Mouse (Mus musculus) erythroid progenitor cell, adult 5-6 weeks (primary cell): ENCODE data around the gene Mitf. TPM values are rescaled to one million over a fixed set of nuclear protein-coding genes. Genes with fewer than 3 reads are reported as not detected.

Experiments used
- ATAC-seq: replicated peaks from 2 replicates; pipeline ENCODE4 v1.8.0; 2016; ENCODE audit warnings: moderate number of reproducible peaks, mild to moderate bottlenecking, moderate TSS enrichment, inconsistent platforms; ENCODE audit not compliant: poor library complexity, low FRiP score, severe bottlenecking
- total RNA-seq, 2 experiments: library from RNA; stranded (forward) in 1 of 2; stranded (reverse) in 1 of 2; fragments of 150-400 nt in 1 of 2; fragments of 186-747, 209-891 nt in 1 of 2; gene quantifications; 2 replicates each; pipeline versions ENCODE4 v1.2.3 to v1.2.4; 2015 to 2017; ENCODE audit warnings: low replicate concordance in 2 of 2

Mitf gene
- total RNA-seq, 2 experiments from 2014 or later: 3.6 TPM; not detected in 1

DNA sequence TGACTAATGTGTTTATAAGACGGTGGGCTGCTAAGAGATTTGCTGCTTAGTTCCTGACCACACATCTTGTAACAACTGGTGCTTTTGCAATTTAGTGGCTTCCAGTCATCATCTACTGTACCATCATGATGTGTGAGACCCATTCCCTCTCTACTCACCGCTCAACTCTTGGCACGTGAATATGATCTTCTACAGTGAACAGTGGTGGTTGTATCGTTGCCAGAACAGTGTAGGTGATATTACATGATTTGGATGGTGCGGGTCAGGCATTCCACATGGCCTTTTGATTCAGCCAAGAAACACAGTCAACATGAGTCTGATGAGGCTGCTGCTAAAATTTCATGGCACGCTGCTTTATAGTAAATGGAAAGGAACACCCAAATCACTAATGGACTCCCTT lies 114.7 kb downstream of the Mitf start:
- ATAC-seq: no peak

DNA sequence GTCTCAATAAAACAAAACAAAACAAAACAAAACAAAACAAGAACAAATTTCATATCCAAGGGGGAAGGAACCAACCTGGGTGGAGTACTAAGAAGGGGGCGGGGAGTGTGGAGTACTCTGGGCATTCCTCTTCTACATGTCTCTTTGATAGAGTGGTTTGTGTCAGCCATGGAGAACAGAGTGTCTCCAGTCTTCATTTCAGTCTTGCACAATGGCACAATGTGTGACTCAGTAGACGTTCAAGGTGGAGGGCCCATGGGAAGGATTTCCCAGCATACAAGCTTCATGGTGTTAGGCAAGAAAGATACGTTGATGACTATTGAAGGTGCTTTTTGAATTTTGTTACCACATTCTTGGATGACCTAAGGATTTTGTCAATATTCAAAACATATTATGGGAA lies 117.4 kb downstream of the Mitf start:
- no peak for ATAC-seq

DNA sequence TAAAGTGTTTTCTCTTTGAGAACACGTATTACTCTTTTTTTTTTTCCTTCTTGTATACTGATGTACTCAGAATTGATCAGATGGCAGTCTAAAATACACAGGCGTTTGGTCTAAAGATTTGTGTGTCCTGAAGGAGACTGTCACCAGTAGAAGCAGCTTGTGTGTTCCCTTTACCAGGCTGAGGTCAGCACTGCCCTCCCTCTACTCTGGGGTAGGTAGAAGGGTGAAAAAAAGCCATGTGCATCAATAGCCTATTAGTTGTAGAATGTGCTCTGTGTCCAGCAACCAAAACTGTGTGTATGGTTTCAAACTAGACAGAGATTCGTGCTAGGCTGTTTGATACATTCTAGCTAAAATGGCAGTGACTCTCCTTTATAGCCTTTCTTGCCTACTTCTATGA lies 122.2 kb downstream of the Mitf start:
- ATAC-seq: no peak

DNA sequence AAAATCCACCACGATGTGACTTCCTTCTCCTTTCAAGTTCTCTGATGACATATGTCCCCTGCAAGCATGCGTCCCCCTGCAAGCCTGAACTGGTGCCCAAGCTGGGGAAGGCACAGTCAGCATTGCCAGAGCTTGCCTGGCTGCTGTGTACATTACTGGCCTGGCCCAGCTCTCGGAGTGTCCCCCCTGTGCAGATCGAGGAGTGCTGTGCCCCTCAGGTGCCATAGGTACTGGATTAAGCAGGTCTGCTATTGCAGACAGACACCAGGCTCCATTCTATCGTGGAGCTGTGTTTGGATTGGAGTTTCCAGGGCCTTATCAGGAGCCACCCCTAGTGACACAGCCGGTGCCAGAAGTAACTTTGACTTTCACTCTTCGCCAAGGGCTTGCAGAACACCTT lies 122.6 kb downstream of the Mitf start:
- no peak for ATAC-seq

DNA sequence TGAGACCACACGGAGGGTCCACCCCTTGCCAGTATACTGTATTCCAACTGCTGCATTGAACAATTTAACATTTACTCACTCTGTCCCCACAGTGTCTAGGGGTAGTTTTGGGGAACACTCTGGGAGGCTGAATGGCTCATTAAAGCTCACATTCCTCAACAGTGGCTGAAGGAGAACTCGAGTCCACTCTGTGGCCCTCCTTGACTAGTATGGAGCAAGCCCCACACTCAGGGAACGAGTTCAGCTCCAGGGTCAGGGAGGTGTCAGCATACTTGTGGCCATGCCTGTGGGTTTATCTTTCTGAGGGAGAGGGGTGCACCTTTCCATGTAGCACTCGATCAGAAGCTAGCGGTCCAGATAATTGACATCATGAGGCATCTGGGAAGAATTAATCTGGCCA lies 130.3 kb downstream of the Mitf start:
- no peak for ATAC-seq

DNA sequence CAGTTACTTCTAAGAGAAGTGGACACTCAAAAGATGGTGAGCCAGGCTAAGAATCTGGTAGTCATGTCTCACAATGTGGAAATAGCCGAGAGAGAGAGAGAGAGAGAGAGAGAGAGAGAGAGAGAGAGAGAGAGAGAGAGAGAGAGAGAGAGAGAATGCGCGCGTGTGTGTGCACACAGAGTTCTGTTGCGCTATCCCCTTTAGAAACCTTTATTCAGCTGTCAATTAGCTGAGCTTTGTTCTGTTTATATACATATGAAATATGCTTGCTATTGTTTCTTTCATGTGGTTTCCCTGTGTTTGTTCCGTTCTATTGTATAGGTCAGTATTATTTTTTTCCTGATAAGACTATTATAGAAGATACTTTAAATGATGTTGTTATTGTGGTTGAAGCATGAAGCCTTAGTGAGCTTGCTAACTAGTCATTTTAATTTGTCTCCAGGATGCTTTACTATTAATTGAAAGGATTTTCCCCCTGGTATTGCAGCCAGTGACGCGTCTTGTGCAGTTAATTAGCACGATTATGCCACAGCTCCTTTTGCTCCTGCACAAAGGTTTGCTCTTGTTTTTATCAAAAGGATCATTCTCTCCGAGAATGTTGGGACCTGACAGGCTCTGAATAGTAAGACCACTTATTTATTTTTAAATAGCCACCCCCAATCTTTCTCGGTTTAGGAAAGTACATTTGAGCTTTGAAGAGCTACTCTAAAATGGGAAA lies 131.2 kb downstream of the Mitf start:
- no peak for ATAC-seq

DNA sequence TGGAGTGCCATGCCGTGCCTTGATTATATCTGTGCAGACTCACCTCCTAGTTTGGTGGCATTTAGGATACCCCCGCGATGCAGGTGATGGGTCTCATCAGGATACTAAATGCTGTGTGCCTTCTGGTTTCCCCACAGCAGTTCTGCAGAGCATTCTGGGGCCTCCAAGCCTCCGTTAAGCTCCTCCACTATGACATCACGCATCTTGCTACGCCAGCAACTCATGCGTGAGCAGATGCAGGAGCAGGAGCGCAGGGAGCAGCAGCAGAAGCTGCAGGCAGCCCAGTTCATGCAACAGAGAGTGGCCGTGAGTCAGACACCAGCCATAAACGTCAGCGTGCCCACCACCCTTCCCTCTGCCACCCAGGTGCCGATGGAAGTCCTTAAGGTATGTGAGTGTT lies 134.1 kb downstream of the Mitf start:
- no peak for ATAC-seq

DNA sequence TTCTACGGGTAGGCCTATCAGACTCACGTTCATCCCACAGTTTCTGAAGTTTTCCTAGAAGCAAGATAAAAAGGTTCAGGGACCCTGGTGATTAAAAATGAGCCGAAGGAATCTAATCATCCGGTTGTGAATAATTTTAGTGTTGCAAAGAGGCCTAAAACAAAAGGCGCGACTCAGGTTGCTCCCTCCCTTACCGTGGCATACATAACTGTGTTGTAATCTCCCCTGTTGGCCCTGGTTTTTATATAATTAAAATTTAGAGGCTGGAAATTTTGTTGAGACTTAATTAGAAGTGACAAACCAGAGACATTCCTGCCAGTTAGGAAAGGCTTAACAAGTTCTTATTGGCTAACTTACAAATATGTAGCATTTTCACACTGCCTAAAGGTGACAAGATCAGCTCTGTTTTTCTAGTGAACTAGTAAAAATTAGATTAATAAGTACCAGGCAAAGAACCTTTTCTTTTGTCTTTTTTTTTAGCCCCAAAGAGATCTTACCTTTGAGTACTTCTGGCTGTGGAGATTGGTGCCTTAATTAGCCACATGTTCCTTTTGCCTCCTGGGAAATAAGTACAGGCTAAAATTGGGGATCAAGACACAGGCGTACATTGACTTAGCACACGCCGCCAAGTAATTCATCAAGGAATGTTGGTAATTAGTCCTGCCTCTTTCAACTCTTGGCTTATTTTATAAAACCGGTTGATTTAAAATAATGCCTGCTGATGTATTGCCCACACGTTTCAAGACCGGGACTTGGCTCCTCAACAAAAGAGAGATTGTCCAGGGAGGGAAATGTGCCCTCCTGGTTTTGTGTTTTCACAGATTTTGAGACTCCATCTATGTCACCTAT lies 143.4 kb downstream of the Mitf start:
- ATAC-seq: no peak

DNA sequence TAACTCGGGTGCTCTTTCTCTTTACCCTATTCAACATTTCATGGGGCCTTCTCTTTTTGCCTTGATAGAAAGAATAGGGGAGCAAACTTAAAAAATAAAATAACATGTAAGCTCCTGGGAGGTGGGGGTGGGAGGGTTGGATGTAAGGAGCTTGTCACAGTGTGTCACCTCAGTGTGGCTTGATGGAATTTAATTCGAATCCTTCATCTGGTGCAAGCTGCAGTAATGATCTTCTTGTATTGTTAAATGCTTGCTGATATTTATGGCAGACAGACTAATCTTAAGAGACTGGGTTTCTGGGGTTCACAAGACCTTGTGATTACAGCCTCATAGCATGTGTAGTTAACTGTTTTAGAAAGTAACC lies 144.0 kb downstream of the Mitf start:
- no peak for ATAC-seq

DNA sequence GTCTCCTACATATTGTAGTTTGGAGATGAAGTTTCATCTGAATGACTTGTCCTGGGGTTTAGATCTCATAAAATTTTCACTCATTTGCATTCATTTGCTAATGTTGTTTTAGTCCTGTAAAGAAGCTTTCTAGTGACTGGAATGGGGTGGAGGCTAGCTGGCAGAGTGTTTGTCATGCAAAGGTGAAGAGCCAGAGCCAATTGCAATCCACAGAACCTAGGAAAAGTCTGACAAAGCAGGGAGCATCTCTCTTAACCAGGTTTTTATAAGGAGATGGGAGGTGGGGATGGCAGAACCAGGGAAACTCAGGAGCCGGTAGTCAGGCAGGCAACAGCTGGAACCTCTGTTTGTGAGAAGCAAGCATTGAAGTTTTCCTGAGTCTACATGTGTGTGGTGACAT lies 144.9 kb downstream of the Mitf start:
- no peak for ATAC-seq

DNA sequence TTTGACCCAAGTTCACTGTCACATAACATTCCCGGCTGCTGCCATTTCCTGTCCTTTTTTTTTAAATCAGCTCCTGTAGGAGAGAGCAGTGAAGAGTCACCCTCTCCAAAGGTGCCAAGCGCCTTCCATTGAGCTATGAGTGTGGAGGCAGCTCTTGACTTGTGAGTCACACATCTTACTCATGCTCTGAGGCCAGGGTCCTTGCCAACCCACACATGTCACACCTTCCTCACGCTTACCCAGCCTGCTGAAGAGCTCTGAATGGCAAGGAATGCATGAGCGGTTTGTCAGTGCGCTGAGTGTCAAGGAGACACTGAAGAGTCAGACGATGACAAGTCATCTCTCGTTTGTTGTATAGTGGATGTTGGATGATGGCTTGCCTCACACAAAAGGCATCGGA lies 146.0 kb downstream of the Mitf start:
- no peak for ATAC-seq

DNA sequence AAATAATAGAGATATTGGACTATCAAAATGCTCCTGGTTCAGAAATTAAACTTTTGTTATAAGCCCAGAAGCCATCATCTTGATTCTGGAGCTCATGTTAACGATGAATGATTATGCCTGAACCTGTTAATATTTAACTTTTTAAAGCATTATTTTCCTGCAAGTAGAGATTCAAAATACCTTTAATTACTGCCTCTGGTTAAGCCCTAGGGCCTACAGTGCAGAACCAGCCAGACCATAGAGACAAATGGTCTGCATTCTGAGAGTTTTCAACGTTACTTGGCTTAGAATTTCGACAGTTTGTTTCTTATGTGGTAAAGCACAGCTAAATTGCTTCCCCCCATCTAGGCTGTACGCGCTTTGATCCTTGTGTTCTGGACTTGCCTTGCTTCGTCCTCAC lies 149.3 kb downstream of the Mitf start:
- no peak for ATAC-seq

DNA sequence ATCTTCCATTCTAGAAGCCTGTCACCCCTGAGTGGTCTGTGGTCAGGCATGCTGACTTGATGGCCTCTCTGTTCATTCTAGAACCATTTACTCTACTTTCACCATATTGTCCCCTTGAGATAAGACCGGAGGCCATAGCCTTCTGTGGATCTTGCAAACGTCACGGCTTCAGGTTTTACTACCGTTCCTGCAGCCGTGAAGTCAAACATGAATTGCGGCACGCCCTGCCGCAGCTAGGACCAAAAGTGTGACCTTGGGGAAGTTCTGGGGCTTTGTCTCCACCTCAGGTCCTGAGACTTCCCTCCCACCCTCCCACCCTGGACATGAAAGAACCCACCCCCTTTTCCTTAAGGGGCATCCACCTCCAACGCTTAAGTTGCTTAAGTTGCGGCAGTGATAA lies 149.8 kb downstream of the Mitf start:
- ATAC-seq: no peak

DNA sequence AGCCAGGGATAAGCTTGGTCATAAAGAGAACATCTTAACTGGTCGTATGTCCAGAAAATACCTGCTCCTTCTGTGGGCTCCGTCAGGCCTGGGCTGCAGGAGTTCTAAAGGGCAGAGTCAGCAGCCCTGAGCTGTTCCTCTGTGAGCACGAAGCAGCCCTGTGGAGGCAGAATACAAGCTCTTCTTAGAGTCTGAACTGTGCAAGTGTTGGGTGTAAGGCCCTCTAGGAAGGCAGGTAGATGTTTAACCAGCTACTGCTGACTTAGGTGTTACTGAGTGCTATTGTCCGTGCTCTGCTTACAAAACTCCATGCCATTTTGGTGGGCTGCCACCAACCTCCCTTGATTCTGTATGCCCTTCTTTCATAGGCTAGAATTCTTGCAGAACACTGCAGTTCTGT lies 151.4 kb downstream of the Mitf start:
- no peak for ATAC-seq

DNA sequence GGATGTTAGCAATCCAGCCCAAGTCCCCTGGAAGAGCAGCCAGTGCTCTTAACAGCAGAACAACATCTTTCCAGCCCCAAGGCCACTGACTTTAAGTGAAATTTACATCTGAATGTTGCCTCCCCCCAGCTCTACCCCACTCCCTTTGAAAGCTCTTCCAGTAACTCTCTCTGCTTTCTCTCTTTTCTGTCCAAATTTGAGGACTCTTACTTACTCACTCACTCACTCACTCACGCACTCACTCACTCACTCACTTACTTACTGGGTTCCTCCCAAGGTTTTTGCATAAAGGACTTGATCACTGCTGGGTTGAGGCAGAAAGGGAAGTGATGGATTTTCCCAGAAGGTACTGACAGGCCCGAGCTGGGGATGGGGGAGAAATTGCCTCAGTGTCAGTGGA lies 154.9 kb downstream of the Mitf start:
- ATAC-seq: no peak

DNA sequence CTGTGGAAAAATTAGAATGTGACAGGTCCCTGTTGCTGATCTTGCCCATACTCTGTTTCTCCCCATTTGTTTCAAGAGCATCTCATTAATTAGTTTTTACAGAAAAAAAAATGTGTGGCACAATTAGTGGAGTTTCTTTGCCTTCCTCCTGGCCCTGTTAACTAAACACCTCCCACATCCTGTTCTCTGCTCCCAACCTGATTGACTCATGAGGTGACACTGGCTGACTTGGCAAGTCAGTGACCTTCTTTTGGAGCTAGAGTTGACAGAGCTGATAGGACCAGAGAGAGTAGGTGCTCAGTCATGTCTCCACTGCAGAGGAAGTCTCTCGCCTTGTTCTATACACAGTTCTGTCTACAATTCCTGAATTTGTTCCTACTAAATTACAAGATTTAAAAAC lies 155.5 kb downstream of the Mitf start:
- no peak for ATAC-seq

DNA sequence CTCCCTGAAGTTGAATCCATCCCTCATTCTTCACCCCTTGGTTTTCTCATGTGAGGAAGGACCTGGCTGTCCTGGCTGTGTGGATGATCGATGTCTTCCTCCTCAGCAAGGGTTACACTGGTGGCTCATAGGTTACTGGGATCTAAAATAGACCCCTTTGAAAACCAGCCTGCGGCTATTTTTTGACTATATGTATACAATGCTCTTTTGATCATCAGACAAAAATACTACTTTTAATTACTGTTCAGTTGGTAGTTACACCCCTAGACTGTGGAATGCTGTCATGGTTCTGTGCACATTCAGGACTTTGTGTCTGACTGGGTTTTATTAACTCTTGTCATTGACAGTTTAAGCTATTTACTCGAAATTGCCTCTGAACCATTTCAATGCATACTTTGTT lies 157.9 kb downstream of the Mitf start:
- ATAC-seq: no peak

DNA sequence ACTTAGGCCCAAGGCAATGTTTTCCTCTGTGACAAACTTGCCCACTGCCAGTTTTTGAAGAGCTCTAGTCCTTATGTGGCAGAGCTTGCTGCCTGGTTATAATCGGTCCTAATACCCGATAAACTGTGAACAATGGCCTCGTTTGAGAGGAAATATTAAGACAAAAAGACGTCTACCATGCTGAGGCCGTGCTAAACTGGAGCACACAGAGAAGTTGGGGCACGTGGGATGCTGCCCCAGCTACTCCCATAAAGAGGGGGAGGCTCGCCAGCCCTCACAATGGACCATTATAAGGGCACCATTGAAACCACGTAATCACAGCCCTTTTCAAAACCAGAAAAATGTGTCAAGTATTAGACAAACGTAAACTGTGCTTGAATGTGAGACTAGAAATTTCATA lies 174.8 kb downstream of the Mitf start:
- no peak for ATAC-seq

DNA sequence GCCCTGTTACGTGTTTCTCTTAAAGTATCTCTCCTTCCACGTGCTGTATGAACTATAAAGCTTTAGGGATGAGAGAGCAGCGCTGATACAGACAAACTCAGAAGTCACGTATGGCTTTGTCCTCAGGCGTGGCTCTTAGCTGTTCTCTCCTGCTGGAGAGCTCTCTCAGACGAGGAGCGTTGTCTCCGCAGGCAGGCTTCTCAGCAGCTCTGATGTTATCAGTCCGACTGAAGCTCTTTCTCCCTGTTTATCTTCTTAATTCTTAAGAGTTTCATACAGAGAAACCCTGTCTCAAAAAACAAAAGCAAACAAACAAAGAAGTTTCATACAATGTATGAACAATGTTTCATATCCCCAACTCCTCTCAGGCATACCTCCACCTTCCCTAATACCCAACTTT lies 178.8 kb downstream of the Mitf start:
- ATAC-seq: no peak

DNA sequence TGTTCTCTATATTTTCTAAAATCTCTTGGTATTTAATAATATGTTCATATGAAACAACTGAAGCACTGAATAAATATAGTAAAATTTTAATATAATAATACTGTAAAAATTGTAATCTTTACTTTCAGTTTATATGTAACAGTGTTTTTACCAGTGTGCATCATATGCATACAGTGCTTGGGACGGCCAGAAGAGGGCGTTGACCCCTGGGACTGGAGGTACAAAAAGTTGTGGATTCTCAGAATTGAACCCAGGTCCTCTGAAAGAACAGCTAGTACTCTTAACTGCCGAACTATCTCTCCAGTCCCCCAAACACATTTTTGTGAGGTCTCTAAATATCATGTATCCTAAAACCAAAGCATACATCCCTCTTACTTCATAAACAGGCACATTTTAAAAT lies 179.6 kb downstream of the Mitf start:
- no peak for ATAC-seq

DNA sequence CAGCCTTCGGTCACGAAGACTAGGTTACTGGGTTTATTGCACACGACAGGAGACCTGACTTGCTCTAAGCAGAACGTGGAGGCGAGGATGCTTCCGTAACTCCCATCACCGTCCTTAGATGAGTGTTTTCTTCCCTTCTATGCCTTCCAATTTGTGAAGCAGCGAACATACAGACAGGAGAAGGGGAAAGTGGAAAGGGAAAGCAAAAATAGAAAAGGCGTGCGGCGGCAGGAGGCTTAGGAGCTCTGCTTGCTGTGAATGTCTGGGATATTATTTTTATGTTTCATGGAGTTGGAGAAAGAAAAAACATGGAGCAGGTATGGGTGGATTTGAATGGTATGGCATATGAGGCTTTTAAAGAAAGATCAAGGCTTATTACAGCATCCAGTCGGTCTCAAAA lies 186.7 kb downstream of the Mitf start:
- no peak for ATAC-seq
